Mouse (Mus musculus): Measurements from ENCODE around the gene Slit1. TPM values are rescaled to one million over a fixed set of nuclear protein-coding genes. Genes with fewer than 3 reads are reported as not detected.
A peak's percentile ranks its signal among the peaks of the same experiment; 100 is the strongest.

Slit1 gene
- total RNA-seq, 2 experiments from 2014 or later: 95.2 to 96.3 TPM

- no peak for DNase-seq (ENCODE audit: low spot score in 2 of 2)
Measured at GRCm38 (mm10) chr19:41724831-41725470, 18.5 kb downstream of the Slit1 start.

- no peak for DNase-seq (ENCODE audit: low spot score in 2 of 2)
Measured at GRCm38 (mm10) chr19:41723337-41723736, 20.1 kb downstream of the Slit1 start.

- DNase-seq (ENCODE audit: low spot score in 2 of 2): no peak
Measured at GRCm38 (mm10) chr19:41719436-41719835, 24.0 kb downstream of the Slit1 start.

GRCm38 (mm10) chr19:41716233-41717218, 26.9 kb downstream of the Slit1 start:
- DNase-seq (ENCODE audit: low spot score in 2 of 2): no peak

GRCm38 (mm10) chr19:41714431-41714917, 29.0 kb downstream of the Slit1 start:
- DNase-seq (ENCODE audit: low spot score in 2 of 2): no peak

GRCm38 (mm10) chr19:41712829-41713228, 30.6 kb downstream of the Slit1 start:
- no peak for DNase-seq (ENCODE audit: low spot score in 2 of 2)

- DNase-seq (ENCODE audit: low spot score in 2 of 2): no peak
Measured at GRCm38 (mm10) chr19:41711665-41712064, 31.8 kb downstream of the Slit1 start.

- no peak for DNase-seq (ENCODE audit: low spot score in 2 of 2)
Measured at GRCm38 (mm10) chr19:41709497-41710165, 33.8 kb downstream of the Slit1 start.

- no peak for DNase-seq (ENCODE audit: low spot score in 2 of 2)
Measured at GRCm38 (mm10) chr19:41707850-41708249, 35.6 kb downstream of the Slit1 start.

- no peak for DNase-seq (ENCODE audit: low spot score in 2 of 2)
Measured at GRCm38 (mm10) chr19:41706094-41706828, 37.2 kb downstream of the Slit1 start.

GRCm38 (mm10) chr19:41705416-41705815, 38.0 kb downstream of the Slit1 start:
- no peak for DNase-seq (ENCODE audit: low spot score in 2 of 2)

- peak in 1 of 2 experiments; percentile 59 for DNase-seq (ENCODE audit: low spot score in 2 of 2)
Measured at GRCm38 (mm10) chr19:41702638-41703037, 40.8 kb downstream of the Slit1 start.

- DNase-seq (ENCODE audit: low spot score in 2 of 2): no peak
Measured at GRCm38 (mm10) chr19:41698857-41699424, 44.5 kb downstream of the Slit1 start.

GRCm38 (mm10) chr19:41697807-41698515, 45.5 kb downstream of the Slit1 start:
- DNase-seq (ENCODE audit: low spot score in 2 of 2): no peak

- peak; percentile 72 to 74 for DNase-seq (ENCODE audit: low spot score in 2 of 2)
Measured at GRCm38 (mm10) chr19:41697111-41697806, 46.2 kb downstream of the Slit1 start.

- DNase-seq (ENCODE audit: low spot score in 2 of 2): no peak
Measured at GRCm38 (mm10) chr19:41696443-41696842, 47.0 kb downstream of the Slit1 start.

- DNase-seq (ENCODE audit: low spot score in 2 of 2): no peak
Measured at GRCm38 (mm10) chr19:41695046-41695445, 48.4 kb downstream of the Slit1 start.

- no peak for DNase-seq (ENCODE audit: low spot score in 2 of 2)
Measured at GRCm38 (mm10) chr19:41694610-41695009, 48.9 kb downstream of the Slit1 start.

GRCm38 (mm10) chr19:41693727-41694126, 49.7 kb downstream of the Slit1 start:
- DNase-seq (ENCODE audit: low spot score in 2 of 2): no peak
